Mouse (Mus musculus) embryo, embryonic 9.5 days (tissue): Measurements from ENCODE around the gene Trhr2.

ENCODE experiments used
- DNase-seq: peaks from one replicate; pipeline ENCODE4 v3.0.0-alpha.2; 2017; ENCODE audit errors: extremely low spot score

Gene Trhr2

GRCm38 (mm10) chr8:122360696-122361416 is at the start of gene Trhr2:
Gene Trhr2 (minus strand): TSS chr8:122360746.
- DNase-seq = no peak

DNA sequence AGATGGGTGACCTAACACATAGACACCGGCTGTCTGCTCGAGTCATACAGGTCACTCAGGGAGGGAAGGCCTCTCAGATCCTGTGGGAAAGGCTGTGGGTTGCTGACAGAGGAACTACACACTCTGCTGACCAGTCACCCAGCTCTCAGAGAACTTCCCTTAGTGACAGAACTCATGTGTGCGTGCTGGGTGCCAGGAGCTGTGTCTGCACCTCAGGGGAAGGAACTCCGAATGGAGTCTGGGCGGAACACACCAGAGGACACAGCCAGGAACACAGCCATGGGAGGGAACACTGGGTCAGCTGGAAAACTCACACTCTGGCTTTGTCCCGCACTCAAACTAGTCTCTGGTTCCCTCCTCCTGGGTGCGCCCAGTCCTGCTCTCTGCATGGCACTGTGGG is 47.1 kb upstream of the Trhr2 start:
- no peak for DNase-seq

DNA sequence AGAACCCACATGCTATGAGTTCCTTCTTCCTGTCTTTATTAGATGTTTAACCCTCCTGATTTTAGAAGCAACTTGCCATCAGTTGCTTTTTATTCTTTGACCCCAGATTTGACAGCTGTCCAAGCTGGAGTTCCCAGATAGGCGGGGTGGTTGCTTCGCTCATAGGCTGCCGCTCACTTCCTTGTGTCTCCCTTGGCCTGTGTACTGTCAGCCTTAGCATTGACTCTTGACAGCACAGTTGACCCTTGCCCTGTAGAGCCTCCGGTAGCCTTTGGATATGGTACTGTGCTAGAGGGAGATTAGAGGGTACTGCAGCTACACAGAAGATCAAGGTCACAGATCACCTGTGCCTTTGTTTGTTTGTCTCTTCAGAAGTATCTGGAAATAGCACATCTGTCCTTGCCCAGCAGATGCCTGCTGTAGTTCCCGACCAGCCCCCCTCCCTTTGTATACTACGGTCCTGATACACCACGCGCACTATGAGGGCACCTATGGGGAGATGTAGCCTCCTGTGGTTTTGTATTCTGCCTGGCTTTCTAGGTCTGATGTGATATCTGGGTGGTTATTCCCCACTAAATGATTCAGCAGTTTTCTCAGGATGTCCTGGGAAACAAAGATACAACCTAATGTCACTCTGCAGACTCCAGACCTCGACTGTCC is 44.7 kb upstream of the Trhr2 start:
- no peak for DNase-seq

GRCm38 (mm10) chr8:122398186-122398585 is 37.6 kb upstream of the Trhr2 start:
- DNase-seq = no peak

DNA sequence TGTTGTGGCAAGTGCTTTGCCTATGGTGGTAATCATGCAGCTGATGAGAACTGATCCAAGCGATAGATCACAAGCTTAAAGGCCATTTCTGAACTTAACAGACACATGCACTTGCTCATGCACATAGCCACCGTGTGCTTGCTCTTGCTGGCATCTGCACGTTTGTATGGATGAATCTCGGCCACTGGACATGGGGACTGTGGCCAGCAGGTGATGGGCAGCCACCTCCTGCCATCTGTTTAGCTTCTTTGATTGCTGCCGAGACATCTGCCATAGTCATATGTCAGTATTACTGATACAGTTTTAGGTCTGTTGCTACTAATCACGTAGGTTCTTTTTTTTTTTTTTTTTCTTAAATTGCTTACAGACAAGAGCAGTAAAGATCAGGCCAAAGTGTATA is 34.7 kb upstream of the Trhr2 start:
- DNase-seq = no peak

DNA sequence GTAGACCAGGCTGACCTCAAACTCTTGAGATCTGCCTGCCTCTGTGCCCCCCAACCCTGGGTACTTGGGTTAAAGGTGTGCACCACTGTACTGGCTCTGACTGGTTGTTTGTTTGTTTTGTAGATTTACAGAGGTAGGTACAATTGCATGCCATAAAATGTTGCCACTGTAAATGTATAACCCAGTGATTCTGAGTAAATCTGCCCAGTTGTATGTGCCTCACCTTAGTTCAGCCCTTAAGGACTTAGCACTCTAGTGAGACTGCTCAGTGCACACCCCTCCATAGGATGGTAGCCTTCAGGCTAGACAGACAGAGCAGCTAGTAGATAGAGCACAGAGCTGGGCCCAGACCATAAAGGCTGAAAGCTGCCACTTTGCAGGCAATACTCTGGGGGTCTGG is 33.2 kb upstream of the Trhr2 start:
- DNase-seq = no peak

DNA sequence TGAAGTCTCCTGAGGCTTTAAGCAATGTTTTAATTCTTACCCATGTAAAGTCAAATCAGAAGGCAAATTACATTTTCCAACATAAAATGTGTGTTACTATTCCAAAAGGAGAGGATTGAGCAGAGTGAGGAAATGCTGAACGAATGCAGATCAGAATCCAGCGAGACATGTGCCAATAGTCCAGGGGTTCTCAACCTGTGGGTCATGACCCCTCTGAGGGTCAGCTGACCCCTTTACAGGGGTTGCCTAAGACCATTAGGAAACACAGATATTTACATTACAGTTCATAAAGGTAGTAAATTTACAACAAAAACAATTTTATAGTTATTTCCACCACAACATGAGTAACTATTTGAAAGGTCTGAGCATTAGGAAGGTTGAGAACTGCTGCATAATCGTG is 30.2 kb upstream of the Trhr2 start:
- DNase-seq = no peak

DNA sequence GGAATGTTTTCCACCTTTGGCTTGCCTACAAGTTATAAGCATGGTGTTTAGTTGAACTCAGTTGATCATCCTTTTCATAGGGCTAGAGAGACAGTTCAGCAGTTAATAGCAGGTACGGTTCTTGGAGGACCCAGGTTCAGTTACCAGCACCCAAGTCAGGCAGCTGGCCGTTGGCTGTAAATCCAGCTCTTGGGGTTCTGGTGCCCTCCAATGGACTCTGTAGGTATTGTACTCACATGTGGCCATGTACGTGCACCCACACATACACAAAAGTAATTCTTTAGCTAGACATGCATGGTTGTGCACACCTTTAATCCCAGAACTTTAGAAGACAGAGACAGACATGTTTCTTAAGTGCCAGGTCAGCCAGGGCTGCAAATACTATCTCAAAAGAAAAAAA is 28.8 kb upstream of the Trhr2 start:
- DNase-seq = no peak

GRCm38 (mm10) chr8:122383039-122383438 is 22.5 kb upstream of the Trhr2 start:
- no peak for DNase-seq

- peak; percentile 99 for DNase-seq
Observed at GRCm38 (mm10) chr8:122376365-122377231, 16.1 kb upstream of the Trhr2 start, which contains the start of gene Zc3h18. Gene Zc3h18 (plus strand): TSS chr8:122376609.

DNA sequence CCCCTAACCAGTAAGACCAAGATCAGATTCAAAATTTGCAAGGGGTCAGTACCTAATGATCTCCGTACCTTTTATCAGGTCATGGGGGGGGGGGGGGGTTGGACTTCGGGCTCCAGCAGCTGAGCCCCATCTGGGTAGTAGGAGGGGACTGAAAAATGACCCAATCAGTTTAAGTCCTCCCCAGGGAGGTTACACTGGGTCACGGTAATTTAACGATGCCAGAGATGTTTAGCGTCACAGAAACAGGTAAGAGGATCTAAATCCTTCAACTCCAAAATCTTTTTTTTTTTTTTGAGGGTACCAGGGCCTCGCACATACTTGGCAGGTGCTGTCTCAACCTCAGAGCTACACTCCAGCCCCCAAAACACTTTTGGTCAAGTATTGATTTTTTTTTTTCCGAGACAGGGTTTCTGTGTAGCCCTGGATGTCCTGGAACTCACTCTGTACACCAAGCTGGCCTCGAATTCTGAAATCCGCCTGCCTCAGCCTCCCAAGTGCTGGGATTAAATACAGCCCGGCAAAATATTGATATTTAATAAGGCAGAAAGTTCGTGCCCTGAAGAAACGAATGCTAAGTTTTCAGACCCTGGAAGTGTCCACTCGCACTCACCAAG is 15.3 kb upstream of the Trhr2 start:
- DNase-seq = no peak

- DNase-seq = no peak
Observed at GRCm38 (mm10) chr8:122375320-122375719, 14.8 kb upstream of the Trhr2 start.

DNA sequence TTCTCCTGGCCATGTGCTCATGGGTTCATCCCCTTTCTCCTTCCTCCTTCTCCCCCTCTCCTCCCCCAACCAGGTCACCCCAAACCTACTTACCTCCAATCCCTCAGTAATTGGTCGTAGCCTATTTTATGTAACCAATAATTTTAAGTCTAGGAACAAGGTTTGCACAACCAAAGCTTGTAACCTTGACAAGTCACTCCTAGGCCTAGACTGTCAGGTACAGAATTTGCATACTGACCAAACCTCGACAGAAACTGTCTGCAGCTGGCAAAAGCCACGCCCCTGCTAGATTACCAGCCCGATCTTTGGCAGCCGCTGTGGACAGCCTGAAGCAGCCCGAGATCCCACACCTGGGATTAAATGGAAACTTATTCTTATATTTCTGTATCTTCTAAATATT is 11.2 kb upstream of the Trhr2 start:
- no peak for DNase-seq

- DNase-seq = peak; percentile 66
Observed at GRCm38 (mm10) chr8:122369665-122370064, 9.1 kb upstream of the Trhr2 start.

DNA sequence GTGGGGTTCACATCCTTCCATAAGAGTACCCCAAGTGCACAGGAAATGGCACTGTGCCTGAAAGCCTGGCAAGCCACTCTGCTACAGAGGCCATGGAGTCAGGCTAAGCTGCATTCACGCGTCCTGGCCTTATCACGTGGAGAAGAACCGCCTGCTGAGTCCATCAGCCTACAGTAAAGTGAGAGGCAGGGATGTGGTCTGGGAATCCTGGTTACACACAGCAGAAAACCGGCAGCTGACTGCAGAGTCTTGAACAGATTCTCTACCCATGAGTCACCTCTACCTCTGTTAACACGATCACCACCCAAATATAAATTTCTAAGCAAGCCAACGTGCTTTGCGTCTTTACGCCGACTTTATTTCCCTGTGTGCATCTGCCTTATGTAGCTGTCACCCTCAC is 7.9 kb upstream of the Trhr2 start:
- DNase-seq = no peak

DNA sequence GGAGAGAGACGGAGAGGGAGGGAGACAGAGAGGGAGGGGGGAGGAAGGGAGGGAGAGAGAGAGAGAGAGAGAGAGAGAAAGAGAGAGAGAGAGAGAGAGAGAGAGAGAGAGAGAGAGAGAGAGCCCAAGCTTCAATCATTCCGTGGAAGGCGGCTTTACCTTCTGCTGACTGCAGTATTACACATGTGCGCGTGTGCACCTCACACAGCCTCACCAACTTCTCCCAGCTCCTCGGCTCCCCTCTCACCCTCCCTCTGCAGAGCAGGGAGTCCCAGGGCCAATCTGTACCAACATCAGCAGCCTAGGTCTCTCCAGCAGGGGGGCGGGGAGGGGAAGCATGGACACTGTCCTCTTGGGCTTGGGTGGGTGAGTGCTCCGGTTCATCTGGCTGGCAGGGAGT is 2.4 kb upstream of the Trhr2 start:
- no peak for DNase-seq

DNA sequence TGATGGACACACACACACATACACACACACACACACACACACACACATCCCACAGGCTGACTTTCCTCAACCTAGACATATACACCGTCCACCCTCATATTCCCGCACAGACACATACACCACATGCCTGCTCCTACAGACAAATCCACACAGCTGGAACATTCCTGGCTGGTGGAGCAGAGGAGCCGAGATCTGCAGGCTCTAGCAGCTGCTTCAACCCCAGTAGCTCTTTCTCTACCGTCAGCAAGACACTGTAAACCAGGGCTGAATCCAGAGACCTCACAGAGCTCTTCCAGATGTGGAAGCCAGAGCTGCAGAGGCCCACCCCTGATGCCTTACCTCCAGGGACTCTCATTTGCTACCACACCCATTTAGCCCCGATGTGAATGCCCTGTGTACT is 1.7 kb upstream of the Trhr2 start:
- no peak for DNase-seq

DNA sequence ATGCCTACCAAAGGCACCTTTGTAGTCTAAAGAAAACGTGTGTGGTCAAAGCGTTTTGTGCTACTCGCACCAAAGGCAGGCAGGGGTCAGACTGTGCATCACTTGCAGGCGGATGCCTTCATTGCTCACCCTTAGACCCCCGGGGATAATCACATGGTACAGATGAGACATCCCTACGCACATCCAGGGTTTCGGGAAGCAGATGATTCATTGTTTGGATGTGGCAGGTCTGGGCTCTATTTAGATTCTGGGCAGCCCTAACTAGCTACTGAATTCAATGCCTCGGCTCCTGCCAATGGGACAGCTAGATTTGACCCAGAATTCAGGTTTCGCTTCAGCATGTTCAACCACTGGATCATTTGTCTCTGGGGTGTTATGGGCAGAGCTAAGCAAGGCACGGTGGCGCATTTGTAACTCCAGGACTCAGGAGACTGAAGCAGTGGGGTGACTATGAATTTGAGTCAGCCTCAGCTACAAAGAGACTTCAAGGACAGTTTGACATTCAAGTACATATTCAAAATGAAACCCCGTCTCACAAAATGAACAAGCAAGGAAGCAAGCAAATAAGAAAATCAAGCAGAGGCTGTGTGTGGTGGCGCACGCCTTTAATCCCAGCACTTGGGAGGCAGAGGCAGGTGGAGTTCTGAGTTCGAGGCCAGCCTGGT is 1.3 kb downstream of the Trhr2 start:
- DNase-seq = no peak

GRCm38 (mm10) chr8:122357641-122358040 is 2.9 kb downstream of the Trhr2 start:
- no peak for DNase-seq

- no peak for DNase-seq
Observed at GRCm38 (mm10) chr8:122357202-122357601, 3.3 kb downstream of the Trhr2 start.
